Mouse (Mus musculus): ENCODE measurements around the gene Kctd6.
"Not testable (repeated sequence)": the region's sequence is repeated elsewhere in the genome, so short reads cannot be mapped to it uniquely, and the experiment has no call there.

The Kctd6 gene

DNA sequence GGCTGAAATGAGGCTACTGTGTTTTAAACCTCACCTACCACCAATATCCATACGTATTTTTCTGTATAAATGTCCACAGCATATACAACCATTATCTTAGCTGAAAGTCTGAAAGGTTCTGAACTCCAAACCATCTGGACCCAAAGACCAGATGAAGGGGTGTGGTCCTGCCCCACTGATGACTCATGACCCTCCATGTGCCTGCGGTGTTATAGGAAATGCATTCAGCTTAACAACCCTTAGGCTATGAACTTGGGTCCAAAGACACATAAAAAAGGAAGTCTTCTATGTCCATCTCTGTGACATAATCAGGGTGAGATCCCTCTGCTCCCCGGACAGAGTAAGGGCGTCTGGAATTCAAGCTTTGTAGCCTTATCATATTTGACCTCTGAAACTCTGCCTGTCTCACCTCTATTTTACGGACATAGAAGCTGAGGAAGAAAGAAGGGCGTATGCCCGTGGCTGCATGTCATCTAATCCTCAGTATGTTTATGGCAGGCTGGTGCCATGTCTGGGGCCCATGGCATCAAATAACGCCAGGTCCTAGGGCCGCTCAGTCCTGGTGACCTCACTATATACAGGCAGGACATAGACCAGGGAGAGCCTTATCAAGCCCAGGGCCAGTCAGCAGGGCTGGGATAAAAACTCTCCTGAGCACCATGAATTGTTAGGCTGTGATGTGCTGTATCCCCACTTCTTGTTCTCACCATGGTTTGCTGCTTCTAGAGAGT, 36.4 kb downstream of the Kctd6 start:
- no peak for DNase-seq

DNA sequence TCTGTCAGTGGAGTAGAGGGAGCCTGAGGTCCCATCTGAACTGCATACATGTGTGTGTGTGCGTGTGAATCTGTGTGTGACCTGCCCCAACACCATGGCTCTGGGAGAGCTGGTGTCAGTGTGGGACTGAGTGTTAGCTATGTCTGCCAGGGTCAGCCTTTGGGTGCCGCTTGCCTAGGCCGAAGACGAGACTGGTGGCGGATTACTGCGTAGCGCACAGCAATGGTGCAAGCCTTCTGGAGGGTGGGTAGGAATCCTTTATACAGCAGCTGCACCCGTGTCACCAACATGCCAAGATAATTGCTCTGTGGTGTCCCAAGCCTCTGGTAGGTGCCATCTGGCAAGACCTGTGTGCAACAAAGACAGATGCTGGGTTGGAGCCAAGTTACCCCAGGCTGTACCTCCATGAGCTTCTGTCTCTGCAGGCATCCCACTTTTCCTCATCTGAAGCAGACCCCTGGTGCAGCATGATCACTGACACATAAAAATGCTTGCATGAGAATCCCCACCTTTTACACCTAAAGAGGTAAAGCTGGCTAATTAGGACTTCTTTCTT, 37.5 kb downstream of the Kctd6 start:
- DNase-seq = peak; percentile 30 to 56

DNA sequence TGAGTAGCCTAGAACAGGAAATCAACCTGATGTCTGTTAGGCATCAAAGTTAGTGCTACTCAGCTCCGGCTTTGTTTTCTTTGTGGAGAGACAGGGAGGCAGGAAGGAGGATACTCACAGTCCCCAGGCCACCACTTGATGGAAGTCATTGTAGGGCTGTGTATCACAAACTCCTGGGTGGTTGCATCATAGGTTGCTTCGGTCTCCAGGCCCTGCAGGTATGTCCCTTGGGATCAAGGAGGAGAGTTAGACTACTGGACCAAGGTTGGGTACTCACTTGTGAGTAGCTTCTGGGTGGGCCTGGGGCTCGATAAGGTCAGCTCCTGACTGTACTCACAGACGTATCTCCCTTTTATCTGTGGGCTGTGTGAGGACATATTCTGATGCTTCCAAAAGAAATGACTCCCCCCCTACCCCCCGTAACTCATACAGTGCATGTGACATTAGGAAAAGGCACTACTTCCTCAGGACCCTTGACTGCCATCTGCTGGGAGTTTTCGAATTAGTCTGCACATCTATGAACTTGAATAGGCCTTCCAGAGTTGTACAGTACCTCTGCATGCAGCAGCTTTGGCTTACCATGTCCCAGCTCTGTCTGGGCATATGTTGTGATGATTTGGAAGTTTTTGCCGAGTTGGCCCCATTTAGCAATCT, 41.3 kb downstream of the Kctd6 start:
- peak; percentile 69 to 84 for DNase-seq

DNA sequence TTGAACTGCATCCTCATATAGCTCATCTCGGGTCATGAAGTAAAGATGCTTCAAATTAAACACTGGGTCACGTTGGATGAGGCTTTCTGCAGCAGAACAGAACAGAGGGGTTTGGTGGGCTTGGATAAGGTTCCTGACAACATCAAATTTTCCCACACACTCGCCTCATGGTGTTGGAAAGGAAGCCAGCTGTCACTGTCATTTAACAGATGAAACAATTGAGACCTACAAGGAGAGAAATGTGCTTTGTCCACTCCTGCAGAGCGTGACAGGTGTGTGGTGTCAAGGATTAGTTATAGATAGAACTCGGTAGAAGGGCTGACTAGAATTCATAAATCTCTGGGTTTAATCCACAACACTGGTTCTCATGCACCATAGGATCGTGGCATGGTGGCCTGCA, 42.1 kb downstream of the Kctd6 start:
- no peak for DNase-seq

DNA sequence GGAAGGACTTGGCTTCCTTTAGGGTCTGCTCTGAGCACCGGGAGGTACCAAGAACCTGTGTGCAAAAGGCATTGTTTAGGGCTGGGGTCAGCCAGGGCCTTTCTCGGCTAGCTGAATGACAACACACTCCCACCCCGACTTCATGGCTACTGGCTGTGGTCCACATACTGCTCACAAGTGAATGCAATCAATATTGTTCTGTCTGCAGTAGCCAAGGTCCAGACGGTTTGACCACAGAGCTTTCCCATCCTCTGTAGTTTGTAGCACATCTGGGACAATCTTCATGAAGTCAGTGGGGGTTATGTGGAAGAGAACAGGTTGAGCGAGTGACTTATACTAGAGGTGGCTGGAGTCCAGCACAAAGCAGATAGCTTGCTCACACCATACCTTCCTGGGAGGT, 42.9 kb downstream of the Kctd6 start:
- DNase-seq = no peak

DNA sequence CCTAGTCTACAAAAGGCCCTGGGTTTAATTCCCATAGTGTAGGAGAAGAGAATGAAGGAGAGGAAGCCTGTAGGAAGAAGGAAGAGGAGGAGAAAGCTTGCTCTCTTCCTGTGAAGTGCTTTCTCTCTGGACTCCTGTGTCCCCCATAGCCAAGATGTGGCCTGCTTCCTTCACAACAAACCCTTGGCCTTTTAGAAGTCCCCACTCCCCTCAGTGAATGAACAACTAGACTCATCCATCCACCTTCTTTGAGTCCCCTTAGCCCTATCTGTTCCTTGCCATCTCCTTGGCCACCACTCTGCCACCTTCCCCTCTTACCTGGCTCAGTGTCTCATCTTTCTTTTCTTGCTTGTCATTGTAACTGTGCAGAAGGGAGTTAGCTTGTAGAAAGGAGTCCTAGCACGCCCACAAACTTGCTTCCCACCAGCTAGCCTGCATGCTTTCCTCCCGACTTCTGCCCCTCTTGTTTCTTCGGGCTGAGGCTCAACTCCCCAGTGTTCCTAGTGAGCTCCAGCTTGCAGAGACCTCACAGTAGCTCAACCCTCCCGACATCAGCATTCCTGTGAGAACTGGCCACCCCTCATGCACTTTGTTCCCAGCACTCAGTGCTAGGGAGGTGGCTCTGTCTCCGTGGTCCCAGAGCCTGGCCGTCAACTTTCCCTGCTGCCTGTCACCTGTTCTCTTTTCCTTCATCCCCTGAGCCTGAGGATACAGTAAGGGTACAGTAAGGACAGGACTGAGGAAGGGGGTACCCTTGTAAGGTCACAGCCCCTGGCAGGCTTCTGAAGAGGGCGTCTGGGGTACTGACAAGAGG, 43.8 kb downstream of the Kctd6 start:
- no peak for DNase-seq

DNA sequence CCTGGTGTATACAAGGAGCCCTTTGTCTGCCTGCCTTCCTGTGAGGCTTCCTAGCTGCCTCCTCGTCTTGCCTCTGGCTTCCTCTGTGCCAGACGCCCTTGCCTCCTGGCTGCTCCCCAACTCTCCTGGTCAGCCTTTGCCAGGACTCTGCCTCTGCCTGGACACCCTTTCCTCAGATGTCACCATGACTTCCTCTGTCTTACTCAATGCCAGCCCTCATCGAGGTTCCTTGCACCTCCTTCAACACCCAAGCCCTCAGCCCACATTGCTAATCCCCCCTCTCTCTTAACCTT, 44.3 kb downstream of the Kctd6 start:
- DNase-seq = peak in 1 of 2 experiments; percentile 29

DNA sequence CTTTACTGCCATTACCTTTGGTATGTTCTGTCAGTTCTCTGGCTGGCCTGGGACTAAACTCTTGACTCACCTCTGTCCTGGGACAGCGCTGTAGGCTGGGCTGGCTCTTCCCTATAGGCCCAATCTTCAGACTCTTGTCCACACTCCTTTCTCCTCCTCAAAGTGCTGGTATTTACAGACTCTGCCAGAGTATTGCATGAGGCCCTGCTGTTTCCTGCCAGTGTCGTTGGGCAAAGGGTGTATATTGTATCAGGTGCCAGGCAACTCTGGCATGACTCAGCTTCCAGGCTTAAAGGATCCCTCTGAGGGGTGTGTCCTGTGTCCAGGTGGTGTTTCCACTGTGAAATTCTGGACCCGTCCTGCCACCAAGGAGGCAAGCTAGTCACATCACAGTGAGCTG, 44.8 kb downstream of the Kctd6 start:
- DNase-seq = no peak

DNA sequence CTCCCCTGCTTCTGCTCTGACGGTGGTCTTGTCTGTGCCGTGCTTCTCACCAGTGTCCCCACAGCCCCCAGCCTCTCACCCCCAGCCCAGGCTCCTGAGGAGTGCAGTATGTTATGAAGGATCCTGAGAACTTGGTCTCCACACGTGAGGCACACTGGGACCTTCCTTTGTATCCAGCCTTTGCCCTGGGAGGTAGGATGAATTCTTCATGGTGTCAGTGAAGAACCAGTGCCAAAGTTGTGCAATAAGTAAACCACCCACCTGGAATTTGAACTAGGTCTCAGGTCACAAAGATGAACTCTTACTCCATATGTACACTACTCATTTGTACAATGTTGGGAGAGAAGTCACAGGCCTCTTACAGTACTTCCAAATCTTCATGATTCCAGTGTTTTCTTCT, 45.2 kb downstream of the Kctd6 start, which contains the start of gene Acox2:
Acox2 (minus strand) TSS at position 188 of the 400 bp plus-strand sequence.
- no peak for DNase-seq

DNA sequence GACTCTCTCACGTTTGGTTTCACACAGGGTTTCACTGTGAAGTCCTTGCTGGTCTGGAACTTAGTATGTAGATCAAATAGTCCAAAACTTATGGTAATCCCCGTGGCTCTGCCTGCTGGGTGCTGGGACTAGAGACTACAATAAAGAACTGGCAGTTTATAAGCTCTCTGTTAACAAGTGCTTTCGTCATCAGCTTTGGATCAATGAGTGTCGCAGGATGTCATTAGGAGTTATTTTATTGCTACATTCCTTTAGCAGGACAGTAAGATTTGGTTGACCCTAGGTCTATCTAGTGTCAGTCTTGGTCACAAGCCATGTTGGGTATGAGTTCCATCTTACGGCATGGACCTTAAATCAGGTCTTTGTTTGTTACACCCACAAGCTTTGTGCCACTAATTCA, 46.3 kb downstream of the Kctd6 start:
- no peak for DNase-seq

DNA sequence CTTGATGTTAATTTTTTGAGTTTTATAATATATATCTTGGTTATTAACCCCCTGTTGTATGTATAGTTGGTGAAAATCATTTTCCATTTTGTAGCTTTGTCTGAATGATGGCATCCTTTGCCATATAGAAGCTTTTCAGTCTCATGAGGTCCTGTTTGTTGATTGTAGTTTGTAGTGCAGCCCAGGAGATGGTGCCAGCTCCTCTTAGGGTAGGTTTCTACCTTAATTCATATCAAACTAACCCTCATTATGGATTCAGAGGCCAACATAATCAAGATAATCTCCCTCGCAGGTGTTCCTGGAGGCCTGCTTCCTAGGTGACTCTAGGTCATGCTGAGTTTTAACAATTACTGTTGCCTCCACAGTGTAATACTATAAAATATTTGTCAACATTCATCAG, 48.3 kb downstream of the Kctd6 start:
- DNase-seq = no peak

DNA sequence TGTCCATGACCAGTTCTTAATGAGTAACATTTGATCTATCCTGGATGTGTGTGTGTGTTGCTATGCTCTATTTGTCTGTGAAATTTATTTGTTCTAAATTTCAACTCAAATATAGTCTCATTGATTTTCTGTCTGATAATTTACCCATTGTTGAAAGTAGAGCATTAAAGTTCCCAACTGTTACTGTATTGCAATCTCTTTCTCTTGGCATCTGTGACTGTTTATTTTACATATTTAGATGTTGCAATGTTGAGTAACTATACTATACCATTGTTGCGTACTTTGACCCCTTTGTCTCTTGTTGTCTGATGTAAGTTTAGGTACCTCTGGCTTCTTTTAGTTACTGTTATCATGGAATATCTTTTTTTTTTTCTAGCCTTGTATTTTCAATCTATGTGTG, 50.4 kb downstream of the Kctd6 start:
- no peak for DNase-seq

DNA sequence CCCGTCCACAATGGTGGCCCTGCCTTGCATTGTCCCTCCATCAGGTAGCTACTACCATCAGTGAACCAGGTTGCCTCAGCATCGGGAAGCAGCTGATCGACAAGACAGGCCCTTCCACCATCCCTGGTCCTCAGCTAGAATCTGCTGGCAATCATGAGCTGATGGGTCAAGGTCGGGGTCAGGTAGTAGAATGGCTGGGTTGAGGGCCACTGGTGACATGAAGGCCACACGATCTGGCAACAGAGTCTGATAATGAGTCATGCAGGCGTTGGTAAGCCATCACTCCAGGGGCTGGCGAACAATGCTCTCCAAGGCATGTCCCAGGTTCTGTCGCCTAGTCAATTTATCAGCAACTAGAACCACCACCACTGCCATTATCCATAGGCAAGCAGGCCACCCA, 57.3 kb downstream of the Kctd6 start:
- not testable (repeated sequence) for DNase-seq
